Mouse (Mus musculus) neural tube, embryonic 14.5 days (tissue): Measurements from ENCODE around the gene Sc5d. TPM values are rescaled to one million over a fixed set of nuclear protein-coding genes. Genes with fewer than 3 reads are reported as not detected.

Source experiments
- ATAC-seq: fragments of 200-750 bp; cut with Nextera tagmentation; 2 replicates; pipeline ENCODE4 v1.8.0; 2017; ENCODE audit warnings: low read depth, mild to moderate bottlenecking, moderate TSS enrichment, moderate library complexity
- H3K27ac ChIP-seq: fragments of 300-500 bp; sonication (generic); 2 replicates; pipeline ENCODE4 v1.5.1; 2014; ENCODE audit warnings: low read depth, mild to moderate bottlenecking, control low read depth, low read length, moderate library complexity, mixed read lengths
- H3K27me3 ChIP-seq: fragments of 300-500 bp; sonication (generic); 2 replicates; pipeline ENCODE4 v1.6.1; 2014; ENCODE audit warnings: low read length; ENCODE audit not compliant: control insufficient read depth, insufficient read depth
- H3K36me3 ChIP-seq: fragments of 300-500 bp; sonication (generic); 2 replicates; pipeline ENCODE4 v1.6.1; 2014; ENCODE audit warnings: low read length, mixed read lengths; ENCODE audit not compliant: control insufficient read depth, insufficient read depth
- H3K4me1 ChIP-seq: fragments of 300-500 bp; sonication (generic); 2 replicates; pipeline ENCODE4 v1.6.1; 2014; ENCODE audit warnings: low read length; ENCODE audit not compliant: control insufficient read depth, insufficient read depth
- H3K4me2 ChIP-seq: fragments of 300-500 bp; sonication (generic); 2 replicates; pipeline ENCODE4 v1.6.1; 2014; ENCODE audit warnings: mild to moderate bottlenecking, low read depth, low read length, control low read depth
- H3K4me3 ChIP-seq: fragments of 300-500 bp; sonication (generic); 2 replicates; pipeline ENCODE4 v1.5.1; 2014; ENCODE audit warnings: low read depth, low read length, control low read depth, mixed read lengths
- H3K9ac ChIP-seq: fragments of 300-500 bp; sonication (generic); replicated peaks from 2 replicates; pipeline ENCODE4 v1.6.1; 2014; ENCODE audit warnings: low read depth, mild to moderate bottlenecking, control low read depth, low read length, mixed read lengths
- H3K9me3 ChIP-seq: fragments of 300-500 bp; sonication (generic); 2 replicates; pipeline ENCODE4 v1.6.1; 2016; ENCODE audit warnings: low read length; ENCODE audit not compliant: control insufficient read depth
- WGBS: fragments of 180-500 bp; shearing (Covaris S2); extraction: QIAGEN DNeasy Blood & Tissue Kit; methylation state at CpG from one replicate; pipeline ENCODE4 v1.1.7; 2014; 5-methylcytosine and 5-hydroxymethylcytosine counted together
- polyA plus RNA-seq: library from polyadenylated mRNA; unstranded; fragments of >200 nt; fragmentation: Nextera tagmentation; extraction: Ambion mirVana; gene quantifications from 2 replicates; pipeline ENCODE4 v1.2.1, GENCODE M21; 2014

The Sc5d gene
- polyA plus RNA-seq, 1 experiment from 2014 or later, result 88.1 TPM

DNA sequence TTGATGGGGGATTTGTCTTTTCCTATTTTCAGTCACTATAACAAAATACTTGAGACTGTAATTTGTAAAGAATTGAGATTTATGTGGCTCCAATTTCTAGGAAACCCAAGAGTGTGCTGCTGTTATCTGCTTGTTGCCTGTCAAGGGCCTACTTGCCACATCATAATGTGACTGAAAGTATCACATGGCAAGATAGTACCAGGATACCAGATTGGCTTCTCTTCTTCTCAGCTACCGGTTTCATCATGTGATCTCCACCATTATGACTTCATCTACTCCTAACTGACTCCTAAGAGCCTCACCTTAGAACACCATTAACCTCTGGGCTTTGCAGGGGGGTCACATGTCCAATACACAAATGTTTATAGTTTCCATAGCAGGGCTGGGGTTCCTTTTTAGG, 49.9 kb downstream of the Sc5d start:
- WGBS, result 79% methylated on average over 1 of the region's 1 CpGs
- Histone ChIP-seq H3K4me1 (0 out of 2 replicates have a peak, but pooled peaks cover 4% of the 10 kb centered on the region), H3K9ac (no peak overlapping the region), H3K4me3 (no peak overlapping the region), H3K36me3 (no peaks in the 10 kb centered on the region), H3K27me3 (no peaks in the 10 kb centered on the region), H3K4me2 (no peak overlapping the region), H3K9me3 (no peaks in the 10 kb centered on the region), H3K27ac (no peak overlapping the region)
- ATAC-seq, result no peak

DNA sequence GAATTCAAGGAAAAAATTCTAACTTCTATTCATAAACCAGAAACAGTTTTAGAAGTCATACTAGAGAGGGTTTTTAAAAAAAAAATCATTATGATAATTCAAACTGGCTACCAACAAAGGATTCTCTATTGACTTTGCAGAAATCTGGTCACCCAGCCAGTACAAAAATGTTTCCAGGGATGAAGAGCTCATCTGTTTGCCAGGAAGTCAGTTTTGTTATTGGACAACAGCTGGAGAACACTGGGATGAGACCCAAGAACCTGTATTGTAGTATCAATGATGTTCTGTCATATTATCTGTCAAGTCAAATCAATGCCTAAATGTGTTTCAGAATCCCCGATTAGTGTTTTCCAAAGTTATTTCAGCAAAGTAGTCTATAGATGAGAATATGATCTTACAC, 50.9 kb downstream of the Sc5d start:
- Histone ChIP-seq H3K4me1 (no peaks in the 10 kb centered on the region), H3K36me3 (no peaks in the 10 kb centered on the region), H3K9me3 (no peaks in the 10 kb centered on the region), H3K27ac (no peak overlapping the region), H3K27me3 (no peaks in the 10 kb centered on the region), H3K4me3 (no peak overlapping the region), H3K4me2 (no peak overlapping the region), H3K9ac (no peak overlapping the region)
- no peak for ATAC-seq
- WGBS, result 93% methylated on average over 1 of the region's 1 CpGs

DNA sequence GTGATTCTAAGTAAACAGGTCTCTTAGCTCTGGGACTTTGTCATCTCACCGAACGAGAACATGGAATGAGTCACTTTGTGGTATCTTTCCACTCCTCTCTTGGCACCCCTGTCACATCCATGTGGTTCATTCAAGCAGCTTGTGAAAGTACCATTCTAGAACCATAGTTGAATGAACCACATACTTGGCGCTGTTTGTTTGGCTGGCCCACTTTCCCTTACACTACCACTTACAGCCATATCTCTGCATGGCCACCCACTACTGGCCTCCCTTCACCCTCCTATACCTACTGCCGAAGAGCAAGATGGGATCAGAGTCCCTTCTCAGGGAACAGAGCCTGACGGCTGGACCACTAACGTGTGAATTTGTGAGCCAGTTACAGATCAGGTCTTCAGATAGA, 54.4 kb downstream of the Sc5d start:
- no peak overlapping the region for H3K4me2 ChIP-seq
- H3K4me1 ChIP-seq, result peaks cover 11% of the 10 kb centered on the region; the same call in 1 of the 2 replicates
- no peak for ATAC-seq
- H3K27ac ChIP-seq, result no peak overlapping the region
- no peaks in the 10 kb centered on the region for H3K36me3 ChIP-seq
- no peaks in the 10 kb centered on the region for H3K9me3 ChIP-seq
- no peaks in the 10 kb centered on the region for H3K27me3 ChIP-seq
- 93% methylated on average over 6 of the region's 6 CpGs for WGBS
- H3K4me3 ChIP-seq, result no peak overlapping the region
- no peak overlapping the region for H3K9ac ChIP-seq

DNA sequence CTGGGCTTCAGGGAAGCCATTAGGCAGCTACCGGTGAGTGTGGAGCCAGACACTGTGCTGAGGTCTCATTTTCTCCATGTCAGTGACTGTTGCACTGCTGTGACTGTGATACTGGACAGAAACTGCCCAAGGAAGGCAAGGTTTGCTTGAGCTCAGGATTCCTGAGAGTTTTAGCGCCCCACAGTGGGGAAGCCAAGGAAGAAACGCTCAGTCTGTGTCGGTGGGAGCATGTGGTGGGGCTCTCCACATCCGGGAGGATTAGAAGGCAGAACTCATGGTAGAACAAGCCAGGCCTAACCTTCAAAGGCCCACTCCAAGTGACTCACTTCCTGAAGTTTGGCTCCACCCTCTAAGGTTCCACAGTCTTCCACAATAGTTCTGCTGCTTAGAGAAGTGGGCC, 55.6 kb downstream of the Sc5d start:
- ATAC-seq, result peak; percentile 21; the same call in 1 of the 2 replicates
- H3K4me3 ChIP-seq, result no peak overlapping the region
- H3K4me2 ChIP-seq, result no peak overlapping the region
- H3K9me3 ChIP-seq, result no peaks in the 10 kb centered on the region
- H3K36me3 ChIP-seq, result no peaks in the 10 kb centered on the region
- H3K27me3 ChIP-seq, result no peaks in the 10 kb centered on the region
- H3K27ac ChIP-seq, result no peak overlapping the region
- WGBS, result 31% methylated on average over 5 of the region's 5 CpGs
- H3K4me1 ChIP-seq, result peaks cover 11% of the 10 kb centered on the region; the same call in 1 of the 2 replicates
- no peak overlapping the region for H3K9ac ChIP-seq

DNA sequence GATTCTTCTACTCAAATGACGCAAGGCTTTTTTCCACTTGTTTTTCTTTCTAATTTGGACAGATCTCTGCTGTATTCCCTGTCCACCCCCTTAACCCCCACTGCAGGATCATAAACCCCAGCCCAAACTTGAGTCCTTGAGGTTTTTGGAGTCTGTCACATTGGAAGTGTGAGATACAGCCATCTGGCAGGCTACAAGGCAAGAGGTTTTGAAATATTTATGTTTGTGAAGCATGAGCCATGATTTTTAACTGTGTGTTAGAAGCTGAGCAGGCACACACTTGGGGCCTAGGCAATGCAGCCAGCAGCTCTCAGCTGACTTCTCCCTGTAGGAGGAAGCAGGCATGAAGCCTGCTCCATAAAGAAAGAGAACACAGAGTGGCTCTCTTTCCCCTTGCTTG, 57.3 kb downstream of the Sc5d start:
- H3K9ac ChIP-seq, result no peak overlapping the region
- H3K27ac ChIP-seq, result peak overlapping the region; percentile 64
- no peaks in the 10 kb centered on the region for H3K27me3 ChIP-seq
- WGBS, result 73% methylated on average over 1 of the region's 1 CpGs
- peaks cover 11% of the 10 kb centered on the region; the same call in 1 of the 2 replicates for H3K4me1 ChIP-seq
- H3K36me3 ChIP-seq, result no peaks in the 10 kb centered on the region
- no peak overlapping the region for H3K4me3 ChIP-seq
- no peak overlapping the region for H3K4me2 ChIP-seq
- ATAC-seq, result peak; percentile 46; the same call in 1 of the 2 replicates
- no peaks in the 10 kb centered on the region for H3K9me3 ChIP-seq

DNA sequence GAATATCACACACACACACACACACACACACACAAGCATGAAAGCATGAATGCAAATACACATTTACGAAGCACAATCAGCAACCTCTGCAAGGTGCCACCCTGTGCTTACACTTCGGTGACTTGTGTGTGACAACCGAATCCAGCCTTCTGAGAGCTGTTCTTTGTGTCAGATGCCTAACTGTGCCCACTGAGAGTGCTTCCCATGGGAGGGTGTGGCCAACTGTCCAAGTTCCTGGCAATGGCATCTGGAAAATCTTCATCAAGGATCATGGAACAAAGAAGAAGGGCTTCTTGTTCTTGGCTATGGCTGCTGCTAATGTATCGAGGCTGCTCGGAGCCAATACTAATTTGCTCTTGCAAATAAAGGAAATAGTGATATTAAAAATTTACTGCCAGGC, 61.8 kb downstream of the Sc5d start:
- H3K36me3 ChIP-seq, result no peaks in the 10 kb centered on the region
- no peak overlapping the region for H3K27ac ChIP-seq
- H3K9ac ChIP-seq, result no peak overlapping the region
- H3K4me1 ChIP-seq, result peaks cover 10% of the 10 kb centered on the region; the same call in 1 of the 2 replicates
- 90% methylated on average over 5 of the region's 5 CpGs for WGBS
- no peak overlapping the region for H3K4me2 ChIP-seq
- ATAC-seq, result no peak
- H3K9me3 ChIP-seq, result no peaks in the 10 kb centered on the region
- no peaks in the 10 kb centered on the region for H3K27me3 ChIP-seq
- no peak overlapping the region for H3K4me3 ChIP-seq

Other genes with a start within 250 kb of the Sc5d start
- gene Sorl1, start 140.0 kb downstream of the Sc5d start, polyA plus RNA-seq, result 20.4 and 22.2 TPM in 2 replicates
- 0.33 and 0.35 TPM in 2 replicates for gene Tecta, start 135.7 kb upstream of the Sc5d start, polyA plus RNA-seq
- 5.7 and 6.2 TPM in 2 replicates for gene Tbcel, start 243.6 kb upstream of the Sc5d start, polyA plus RNA-seq